Mouse (Mus musculus): ENCODE data around the gene Plau.
A peak's percentile ranks its signal among the peaks of the same experiment; 100 is the strongest.

Plau gene

DNA sequence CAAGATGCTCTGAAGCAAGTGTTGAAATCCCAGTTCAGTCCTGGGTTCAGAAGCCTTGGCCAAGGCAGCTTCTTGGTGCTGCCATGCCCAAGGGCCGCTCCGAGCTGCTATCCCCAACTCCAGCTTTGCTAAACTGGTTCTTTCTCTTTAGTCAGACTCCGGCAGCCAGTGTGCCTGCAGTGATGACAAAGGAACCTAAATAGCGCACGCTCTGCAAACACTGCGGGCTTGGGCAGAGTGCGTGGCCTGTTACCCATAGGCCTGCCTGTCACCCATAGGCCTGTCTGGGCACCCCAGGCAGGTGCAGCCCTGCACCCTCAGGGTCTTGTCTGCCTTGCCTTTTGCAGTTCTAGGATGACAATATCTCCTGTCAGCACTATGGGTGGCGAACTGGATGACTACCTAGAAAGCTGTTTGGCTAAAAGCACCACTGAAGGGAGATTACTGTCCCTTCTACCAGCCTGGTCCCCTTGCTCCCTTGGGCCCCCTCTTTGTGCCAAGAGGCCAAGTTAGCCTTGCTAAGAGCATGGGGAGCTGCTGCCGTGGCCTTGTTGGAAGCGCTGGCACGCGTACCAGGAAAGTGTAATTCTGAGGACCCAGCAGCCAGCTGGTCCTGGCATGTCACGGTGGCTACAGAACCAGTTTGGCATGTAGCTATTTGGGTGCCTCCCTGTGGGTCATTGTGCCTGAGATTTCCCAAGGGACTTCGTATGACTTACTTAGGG, 30.2 kb upstream of the Plau start:
- DNase-seq: peak; percentile 71 to 79

DNA sequence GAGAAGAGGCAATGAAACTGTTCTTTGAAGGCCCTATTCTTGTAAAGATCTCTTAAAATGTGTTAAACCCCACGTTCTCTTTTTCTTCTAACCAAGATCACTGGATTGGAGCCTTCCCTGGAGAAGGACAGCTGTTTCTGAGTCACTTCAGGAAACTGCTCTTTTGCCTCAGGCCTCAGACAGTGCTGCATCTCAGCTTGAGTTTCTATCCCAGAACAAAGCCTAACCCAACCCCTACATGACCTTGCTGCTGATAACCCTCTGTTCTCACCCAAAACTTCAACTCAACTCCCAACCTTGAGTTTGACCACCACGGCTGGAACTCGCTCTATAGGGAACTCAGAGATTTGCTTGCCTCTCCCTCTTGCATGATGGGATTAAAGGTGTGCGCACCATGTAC, 27.1 kb upstream of the Plau start:
- no peak for DNase-seq

DNA sequence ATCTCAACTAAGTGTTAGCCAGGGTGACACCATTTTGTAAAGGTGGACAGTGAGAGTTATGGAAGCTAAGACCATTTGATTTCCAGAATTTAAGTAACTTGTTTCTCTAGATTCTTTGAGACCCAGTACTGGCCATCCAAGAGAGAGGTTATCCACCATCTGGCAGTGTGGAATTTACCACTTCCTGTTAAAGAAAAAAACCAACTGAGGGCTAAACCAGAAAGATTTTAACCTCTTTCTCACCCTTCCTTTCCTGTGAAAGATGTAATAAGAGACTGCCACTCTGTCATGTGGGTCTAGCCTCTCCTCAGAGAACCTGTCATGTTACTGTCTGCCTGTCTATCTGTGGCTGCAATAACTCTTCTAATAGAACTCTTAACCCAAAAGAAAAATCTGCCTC, 26.6 kb upstream of the Plau start:
- DNase-seq: no peak

DNA sequence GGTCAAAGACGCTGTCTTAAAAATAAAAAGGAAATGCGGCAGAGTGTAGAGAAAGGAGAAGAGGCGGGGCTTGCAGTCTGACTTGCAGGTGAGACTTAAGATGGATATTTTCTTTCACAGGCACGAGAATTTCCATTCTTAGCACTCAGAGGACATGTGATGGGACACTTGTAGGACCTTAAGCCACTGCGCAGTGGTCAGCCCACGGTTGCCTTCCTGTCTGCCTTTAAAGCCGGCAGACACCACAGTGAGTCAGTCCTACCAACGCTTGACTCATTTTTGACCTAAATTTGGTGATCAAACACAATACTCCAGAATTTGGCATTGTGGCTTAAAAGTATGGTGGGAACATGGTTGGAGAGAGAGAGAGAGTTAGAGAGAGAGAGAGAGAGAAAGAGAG, 25.2 kb upstream of the Plau start:
- DNase-seq: no peak

DNA sequence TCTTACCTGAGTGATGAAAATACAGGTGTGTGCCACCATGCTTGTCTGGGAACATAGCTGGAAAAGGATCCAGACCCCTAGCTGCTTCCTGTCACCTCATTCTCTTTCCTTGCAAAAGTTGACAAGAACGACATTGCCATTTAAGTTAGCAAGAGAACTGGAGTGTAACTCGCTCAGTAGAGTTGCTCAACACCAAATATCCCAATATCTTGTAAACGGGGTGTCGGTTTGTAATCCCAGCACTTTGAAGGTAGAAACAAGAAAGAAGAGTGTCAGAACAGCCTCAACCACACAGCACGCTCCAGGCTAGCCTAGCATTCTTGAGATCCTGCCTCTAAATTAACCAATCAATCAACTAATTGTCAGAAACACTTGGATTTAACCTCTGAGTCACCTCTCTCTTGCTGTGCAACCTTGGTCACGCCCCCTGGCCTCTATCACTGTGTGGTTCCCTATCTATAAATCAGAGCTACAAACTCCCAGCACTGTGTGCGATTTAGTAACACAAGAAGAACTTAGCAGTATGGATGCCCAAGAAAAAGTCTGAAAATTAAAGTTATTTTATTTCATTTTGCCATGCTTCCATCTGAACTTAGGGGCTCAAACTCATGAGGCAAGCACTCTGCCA, 24.6 kb upstream of the Plau start:
- no peak for DNase-seq

DNA sequence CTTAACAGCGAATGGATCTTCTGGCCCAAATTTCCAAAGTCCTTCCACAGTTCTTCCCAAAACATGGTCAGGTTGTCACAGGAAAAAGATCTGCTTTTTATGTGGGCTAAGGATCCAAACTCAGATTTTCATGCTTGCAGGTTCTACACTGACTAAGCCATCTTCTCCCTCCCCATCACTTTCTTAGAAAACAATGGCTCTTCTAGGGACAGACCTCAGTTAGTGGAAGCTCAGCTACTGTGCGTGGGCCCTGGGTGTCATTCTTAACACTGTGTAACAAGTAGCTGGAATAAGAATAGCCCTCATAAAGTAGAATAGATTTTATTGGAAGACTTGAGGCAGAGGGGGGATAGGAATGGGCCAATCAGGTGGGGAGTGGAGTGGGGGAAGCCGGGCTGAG, 21.0 kb upstream of the Plau start:
- DNase-seq: no peak

DNA sequence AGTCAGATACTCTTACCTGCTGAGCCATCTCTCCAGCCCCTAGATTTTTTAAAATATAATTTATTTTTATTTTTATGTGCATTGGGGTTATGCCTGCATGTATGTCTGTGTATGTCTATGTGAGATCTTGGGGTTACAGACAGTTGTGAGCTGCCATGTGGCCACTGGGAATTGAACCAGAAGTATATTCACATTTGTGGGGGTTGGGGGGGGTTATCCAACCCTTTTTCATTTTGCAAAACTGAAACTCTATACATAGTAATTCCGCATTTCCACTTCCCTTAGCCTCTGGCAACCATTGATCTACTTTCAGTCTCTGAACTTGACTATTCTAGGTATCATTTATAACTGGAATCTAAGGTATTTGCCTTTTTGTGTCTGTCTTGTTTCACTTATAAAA, 11.9 kb upstream of the Plau start:
- no peak for DNase-seq

DNA sequence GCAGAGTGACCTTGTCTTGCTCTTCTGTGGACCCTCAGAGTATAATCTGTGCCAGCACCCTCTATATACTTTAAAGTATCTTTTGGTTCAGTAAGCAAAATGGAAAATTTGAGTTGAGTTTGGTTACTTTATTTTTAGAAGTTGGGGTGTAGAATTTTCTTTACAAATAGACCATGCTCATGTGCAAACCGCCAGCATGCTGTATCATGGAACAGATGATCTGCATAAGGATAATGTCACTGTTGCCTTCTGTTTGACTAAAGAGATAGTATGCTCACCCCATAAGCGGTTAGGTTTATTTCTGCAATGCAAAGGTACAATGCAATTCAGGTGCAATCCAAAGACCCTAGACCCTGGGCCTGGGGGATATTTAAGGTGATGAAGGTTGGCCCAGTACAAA, 10.9 kb upstream of the Plau start:
- no peak for DNase-seq

DNA sequence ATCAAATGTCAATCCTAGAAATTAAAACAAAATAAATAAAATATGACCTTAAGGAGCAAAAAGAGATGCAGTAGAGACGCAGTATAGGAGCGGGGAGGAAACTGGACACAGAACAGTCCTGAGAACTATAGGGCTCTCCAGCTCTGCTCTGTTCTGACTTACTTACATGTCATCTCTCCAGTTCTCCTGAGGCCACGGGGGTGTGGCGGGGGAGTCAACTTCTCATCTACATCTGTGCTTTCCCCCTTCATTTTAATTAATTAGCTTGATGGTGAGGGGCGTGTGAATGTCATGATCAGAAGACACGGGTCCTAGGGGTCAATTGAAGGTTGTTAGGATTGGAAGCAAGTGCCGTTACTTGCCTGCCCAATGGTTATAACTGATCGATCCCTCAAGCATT, 9.4 kb upstream of the Plau start:
- DNase-seq: no peak

DNA sequence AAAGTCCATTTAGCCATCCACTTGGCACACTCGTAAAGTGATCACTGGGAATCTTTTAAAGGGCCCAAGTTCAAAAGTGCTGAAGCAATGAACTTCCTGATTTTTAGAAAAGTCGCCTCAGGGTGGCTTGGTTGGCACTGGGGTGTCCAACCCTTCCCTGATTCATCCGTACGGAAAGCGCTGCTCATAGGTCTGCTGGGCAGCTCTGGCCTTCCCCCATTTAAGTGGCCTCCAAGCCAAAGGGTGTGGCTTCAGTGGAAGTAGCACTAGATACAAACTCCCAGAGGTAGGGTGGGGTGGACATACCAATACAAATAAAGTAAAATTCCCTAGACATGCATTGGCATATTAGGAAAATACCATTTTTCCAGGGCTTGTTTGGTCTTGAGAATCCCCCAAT, 9.0 kb upstream of the Plau start:
- peak in 1 of 2 experiments; percentile 31 for DNase-seq

DNA sequence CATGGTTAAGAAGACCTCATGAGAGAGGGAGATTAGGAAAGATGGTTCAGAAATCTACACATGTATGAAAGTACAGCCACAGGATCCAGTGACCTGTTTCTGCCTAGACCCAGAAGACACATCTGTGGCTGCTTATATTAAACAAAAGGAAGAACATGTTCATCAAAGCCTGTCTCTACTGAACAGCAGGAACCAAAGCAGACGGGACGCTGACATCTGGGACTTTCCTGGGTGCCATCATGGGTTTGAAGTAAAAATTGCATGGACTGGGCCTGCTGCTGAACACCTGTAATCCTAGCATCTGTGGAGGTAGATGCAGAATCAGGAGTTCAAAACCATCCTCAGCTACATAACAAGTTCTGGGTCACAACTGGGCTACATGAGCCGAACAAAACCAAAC, 7.9 kb upstream of the Plau start:
- DNase-seq: no peak

DNA sequence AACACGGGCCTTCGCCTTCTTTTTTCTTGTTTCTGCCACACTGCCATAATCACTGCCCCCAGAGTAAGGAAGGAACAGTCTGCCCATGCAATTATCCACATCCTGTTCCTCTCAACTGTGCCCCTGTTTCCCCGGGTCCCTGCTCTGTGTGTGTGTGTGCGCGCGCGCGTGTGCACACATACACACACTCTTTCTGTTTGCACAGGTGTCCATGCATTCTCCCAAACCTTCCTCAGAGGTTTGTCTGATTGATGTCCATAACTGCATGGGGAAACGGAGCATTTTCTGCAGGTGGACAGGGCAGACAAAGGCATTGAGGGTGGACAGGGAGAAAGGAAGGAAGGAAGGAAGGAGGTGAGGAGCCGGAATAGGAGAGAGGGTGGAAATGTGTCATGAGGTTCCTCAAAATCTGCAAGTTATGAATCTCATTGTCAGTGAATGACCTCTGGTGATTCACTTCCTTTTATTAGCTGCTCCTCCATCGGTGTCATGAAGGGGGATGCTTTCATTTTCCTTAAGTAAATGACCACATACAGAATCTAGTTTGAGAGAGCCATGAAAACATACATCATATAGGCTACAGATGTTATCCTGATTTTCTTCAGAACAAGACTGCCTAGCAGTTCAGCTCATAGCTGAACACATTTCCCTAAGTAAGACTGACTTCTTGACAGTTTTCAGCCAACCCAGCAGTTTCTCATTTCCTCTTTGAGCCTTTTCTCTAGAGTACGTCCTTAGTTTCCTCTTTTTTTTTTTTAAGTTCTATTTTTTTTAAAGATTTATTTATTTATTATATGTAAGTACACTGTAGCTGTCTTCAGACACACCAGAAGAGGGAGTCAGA, 6.7 kb upstream of the Plau start:
- no peak for DNase-seq

DNA sequence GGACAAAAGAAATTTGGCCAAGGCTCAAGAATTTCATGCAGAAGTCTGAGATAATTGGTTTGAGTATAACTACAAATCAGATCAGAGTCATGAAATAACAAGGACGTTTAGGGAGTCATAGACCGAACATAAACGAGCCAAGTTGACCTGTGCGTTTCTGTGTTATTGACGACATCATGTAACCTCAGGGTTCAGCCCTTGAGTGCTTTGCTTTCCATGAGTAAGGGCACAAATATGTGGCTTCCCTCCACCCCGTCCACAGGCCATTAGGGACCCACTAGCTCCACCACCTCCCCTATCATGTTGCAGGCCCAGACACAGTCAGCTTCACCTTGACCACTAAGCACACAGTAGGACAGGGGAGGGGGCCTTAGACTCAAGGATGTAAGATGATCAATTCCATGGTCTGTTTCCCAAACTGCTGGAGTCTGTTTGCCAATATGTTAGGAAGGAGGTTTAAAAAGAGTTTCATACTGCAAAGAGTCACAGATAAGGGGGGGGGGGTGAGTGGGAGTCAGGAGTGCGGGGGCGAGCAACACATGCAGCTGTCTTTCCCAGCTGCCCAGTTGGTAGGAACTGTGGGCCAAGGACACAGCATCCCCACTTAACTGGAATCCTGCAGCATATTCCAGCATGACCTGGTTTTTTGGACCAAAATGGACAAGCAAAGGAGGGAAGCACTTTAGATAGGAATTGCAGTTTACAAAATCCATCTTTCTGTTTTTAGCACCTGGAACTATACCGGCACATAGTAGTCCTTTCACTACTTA, 5.1 kb upstream of the Plau start:
- DNase-seq: peak in 1 of 2 experiments; percentile 13

DNA sequence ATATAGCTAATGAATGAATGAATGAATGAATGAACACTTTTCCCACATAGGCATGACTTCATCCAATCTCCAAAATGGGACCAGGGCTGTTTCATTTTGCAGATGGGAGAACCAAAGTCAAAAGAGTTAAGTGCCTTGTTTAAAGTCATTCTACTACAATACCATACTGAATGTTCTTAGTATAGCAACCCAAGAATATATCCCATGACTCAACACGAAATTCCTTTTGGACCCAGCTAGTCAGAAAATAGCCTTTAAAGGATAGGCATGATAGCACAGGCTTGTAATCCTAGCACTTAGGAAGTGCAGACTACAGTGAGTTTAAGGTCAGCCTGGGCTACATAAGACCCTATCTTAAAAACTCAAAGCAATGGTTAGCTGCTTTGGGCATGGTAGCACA, 4.5 kb upstream of the Plau start:
- DNase-seq: no peak

DNA sequence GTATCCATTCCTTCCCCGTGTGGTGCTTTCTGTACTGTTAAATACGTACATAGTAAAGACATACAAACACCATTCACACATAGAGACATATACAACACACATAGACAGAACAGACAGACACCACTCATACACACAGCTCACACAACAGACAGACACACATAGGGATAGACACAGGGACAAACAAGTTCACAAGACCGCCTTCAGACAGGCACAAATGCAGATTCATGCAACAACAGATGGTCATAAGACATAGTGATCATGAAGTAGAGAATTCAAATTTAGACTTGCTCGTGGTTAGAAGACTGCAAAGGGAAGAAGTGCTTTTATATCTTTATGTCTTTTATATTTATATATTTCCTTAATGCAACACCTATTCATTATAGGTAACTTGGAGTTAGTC, 2.9 kb upstream of the Plau start:
- no peak for DNase-seq

DNA sequence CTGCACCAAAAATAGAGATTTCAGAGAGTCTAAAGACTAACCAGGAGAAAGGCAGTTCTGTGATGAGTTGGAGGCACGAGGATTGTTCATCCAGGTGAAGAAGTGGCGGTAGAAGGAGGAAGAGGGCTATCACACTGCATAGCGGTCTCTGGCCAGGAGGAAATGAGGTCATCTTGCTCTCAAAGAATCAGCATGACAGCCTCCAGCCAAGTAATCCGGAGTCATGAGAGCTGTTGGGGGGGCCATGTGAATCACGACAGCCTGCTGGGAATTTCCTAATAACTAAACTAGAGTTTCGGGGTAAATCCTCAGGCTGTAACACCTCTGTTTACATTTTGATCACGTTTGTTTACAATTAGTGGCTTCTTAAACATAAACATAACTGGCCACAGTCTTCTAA, 2.3 kb upstream of the Plau start:
- DNase-seq: peak in 1 of 2 experiments; percentile 15

DNA sequence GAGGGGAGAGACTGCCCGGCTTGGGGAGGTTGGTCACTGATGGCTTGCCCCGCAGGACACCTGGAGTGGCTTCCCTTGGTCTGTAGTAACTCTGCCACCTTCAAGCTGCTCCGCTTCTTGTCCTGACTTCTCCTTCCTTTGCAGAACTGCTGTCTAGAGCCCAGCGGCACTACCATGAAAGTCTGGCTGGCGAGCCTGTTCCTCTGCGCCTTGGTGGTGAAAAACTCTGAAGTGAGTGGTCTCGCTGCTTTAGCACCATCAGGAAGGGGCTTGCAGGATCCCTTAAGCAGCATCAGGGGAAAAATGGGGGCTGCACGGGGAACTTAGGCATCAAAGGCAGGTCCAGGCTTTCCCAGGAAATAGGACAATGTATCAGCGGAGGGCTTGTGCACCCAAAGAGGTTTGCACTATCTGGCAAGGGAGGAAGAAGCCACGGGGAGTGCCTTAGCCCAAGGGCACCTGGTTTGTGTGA, 481 bp downstream of the Plau start:
- no peak for DNase-seq

DNA sequence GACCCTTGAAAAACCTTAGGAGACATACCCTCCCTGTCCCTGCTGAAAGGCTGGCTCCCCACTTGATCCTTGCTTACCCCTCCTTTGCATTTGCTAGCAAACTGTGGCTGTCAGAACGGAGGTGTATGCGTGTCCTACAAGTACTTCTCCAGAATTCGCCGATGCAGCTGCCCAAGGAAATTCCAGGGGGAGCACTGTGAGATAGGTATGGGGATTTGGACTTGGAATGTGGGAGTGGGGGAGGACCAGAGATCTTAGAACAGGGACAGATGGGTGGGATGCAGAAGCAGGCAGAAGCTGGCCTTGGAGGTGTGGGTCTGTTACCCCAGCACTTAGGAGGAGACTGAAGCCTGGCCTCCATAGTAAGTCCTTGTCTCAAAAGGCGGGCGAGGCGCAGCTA, 1.2 kb downstream of the Plau start:
- no peak for DNase-seq

DNA sequence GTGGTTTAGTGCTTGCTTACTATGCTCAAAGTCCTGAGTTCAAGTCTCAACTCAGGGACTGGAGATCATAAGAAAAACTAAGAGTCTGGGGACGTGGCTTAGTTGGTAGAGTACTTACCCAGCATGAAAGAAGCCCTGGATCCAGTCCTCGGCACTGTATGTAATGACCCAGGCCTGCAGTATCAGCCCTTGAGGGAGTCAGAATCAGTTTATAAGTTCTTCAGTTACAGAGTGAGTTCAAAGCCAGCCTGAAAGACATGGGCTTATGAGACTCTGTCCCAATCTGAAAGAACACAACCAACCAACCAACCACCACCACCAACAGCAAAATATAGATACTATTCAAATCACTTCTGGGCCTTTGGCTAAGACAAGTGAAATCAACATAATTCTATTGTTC, 5.1 kb downstream of the Plau start:
- DNase-seq: no peak

DNA sequence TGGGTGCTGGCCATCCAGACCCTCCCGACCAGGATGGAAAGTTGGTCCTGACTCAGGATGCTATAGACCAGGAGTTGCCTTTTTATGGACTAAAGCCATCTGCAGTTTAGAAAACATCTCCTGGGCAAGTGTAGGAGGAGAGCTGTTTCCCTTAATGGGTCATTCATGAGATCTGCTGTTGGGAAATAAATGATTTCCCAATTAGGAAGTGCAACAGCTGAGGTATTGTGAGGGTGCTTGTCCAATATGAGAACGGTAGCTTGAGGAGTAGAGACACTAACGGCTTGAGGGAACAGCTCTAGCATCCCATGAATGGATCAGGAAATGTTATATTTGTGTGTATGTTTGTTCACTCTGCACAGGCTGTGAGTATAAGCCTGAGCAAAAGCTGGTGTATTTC, 6.2 kb downstream of the Plau start:
- no peak for DNase-seq

DNA sequence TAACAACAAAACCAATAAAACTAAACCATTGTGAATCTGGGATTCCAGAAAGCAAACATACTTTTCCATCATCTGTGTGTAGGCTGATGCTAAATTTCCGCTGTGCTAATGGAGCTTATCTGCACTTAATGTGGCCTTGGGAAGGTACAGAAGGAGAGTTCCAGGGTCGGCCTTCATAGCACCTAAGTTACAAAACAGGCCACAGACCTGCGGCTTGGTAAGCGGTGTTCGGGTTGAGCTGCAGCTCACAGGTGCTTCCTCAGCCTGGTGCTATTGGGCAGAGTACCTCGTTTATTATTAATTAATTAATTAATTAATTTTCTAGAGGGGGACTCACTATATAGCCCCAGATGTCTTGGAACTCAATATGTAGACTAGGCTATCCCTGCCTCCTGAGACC, 7.7 kb downstream of the Plau start:
- no peak for DNase-seq

DNA sequence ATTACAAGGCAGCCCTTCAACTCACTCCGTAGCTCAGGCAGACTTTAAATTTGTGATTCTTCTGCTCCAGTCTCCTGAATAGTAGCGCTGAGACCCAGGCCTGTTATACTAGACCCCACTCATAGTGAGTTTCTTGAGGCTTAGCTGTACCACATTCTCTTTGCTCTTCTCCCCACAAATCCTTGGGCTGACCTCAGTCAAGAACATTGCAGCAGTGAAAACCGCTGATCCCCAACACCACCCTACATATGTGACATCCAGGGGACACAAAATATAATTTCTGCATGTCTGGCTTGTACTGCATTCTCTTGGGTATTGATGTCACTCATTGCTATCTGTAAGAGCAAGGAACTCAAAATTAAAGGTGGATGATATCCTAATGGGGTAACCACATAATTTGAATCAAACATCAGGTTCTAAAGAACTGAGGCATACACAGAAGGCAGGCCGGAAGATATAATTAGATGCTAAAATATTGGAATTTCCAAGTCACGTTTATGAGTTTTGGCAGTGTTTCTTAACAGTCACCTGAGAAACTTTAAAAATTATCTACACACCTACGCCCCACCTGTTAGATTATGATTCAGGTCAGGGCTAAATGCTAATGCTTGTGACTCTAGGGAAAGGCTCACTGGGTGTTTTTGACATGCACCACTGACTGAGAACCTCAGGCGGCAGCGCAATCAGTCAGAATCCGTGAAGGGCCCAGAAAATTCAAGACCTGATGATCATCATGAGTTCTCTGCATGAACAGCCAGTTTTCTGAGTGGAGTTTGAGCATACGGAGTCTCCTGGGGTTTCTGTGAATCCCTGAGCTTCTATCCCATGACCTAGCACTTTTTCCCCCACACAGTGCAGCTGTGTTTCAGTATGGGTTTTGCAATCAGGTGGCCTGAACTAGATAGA, 8.5 kb downstream of the Plau start:
- no peak for DNase-seq
